Mouse (Mus musculus) lung, postnatal 0 days (tissue): Measurements from ENCODE around the gene Rabep1.

Experiments used
- CTCF ChIP-seq: IDR thresholded peaks from 2 replicates; pipeline ENCODE4 v1.5.1; 2016; ENCODE audit warnings: antibody characterized with exemption, mild to moderate bottlenecking
- EP300 ChIP-seq: IDR thresholded peaks from 2 replicates; pipeline ENCODE4 v1.6.1; 2016; ENCODE audit warnings: antibody characterized with exemption, mild to moderate bottlenecking, control low read depth

DNA sequence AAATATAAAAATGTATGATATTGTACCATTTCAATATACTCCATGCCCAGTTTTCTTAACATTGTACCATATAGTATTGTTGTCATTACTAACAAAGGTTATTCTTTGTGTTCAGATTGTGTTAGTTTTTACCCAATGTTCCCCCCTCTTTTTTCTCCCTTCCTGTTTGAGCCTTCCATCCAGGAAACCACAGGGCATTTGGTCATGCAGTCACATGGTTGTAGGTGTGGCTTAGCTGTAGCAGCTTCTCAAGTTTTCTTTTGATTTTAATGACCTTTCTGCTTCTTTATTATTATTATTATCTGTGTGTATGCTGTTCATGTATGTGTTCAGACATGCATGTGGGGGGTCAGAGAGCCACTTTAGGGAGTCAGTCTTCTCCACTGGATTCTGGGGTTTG, 47.0 kb downstream of the Rabep1 start:
- TF ChIP-seq CTCF (no peak), EP300 (no peak)
